Mouse (Mus musculus) liver (tissue): ENCODE results near the gene Rarg.
A peak's percentile ranks its signal among the peaks of the same experiment; 100 is the strongest.

Experiments
- DNase-seq: peaks from one replicate; pipeline ENCODE4 v3.0.0-alpha.2; 2020; ENCODE audit warnings: mixed read lengths

Gene Rarg

GRCm38 (mm10) chr15:102256431-102257201, 701 bp downstream of the Rarg start:
- no peak for DNase-seq

GRCm38 (mm10) chr15:102255547-102256255, 1.6 kb downstream of the Rarg start:
- DNase-seq, result no peak

- no peak for DNase-seq
Observed at GRCm38 (mm10) chr15:102250521-102250920, 6.8 kb downstream of the Rarg start.

GRCm38 (mm10) chr15:102249967-102250366, 7.3 kb downstream of the Rarg start:
- DNase-seq, result no peak

- peak; percentile 55 for DNase-seq
Observed at GRCm38 (mm10) chr15:102249251-102249691, 8.0 kb downstream of the Rarg start.

GRCm38 (mm10) chr15:102248812-102249191, 8.5 kb downstream of the Rarg start:
- DNase-seq, result no peak

DNA sequence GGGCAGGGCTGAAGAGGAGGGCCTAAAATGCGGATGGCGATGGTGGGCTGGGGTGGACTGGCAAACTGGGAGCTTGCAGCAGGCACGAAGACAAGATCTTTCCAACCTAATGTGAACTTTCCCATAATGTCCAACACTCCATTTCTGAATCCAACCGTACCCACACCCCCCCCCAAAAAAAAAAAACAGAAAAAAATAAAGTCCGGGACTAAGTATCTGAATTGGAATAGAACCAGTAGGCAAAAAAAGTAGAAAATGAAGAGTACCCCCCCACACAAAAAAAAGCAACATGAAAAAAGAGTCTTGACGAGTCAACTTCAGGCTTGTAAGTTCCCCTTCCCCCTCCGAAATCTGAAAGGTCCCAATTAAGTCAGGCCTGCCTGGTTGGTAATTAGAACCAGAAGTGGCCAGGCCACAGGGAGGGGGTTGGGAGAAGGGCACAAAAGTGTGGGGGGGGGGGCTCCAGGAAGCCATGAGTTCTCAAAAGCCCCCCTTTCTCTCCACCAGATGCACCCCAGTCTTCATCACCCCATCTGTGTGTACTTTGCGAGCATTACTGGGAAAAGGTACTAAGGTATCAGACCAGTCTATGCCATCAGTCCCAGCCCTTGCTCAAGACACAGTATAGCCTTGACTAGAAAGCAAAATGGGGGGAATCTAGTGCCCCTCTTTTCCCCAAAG, 9.0 kb downstream of the Rarg start:
- no peak for DNase-seq

GRCm38 (mm10) chr15:102247252-102248130, 9.8 kb downstream of the Rarg start:
- DNase-seq, result peak; percentile 57

- DNase-seq, result peak; percentile 83
Observed at GRCm38 (mm10) chr15:102246866-102247251, 10.5 kb downstream of the Rarg start.

GRCm38 (mm10) chr15:102245891-102246741, 11.2 kb downstream of the Rarg start:
- peak; percentile 72 for DNase-seq

- DNase-seq, result no peak
Observed at GRCm38 (mm10) chr15:102245461-102245881, 11.8 kb downstream of the Rarg start.

GRCm38 (mm10) chr15:102244306-102245191, 12.8 kb downstream of the Rarg start:
- DNase-seq, result no peak

DNA sequence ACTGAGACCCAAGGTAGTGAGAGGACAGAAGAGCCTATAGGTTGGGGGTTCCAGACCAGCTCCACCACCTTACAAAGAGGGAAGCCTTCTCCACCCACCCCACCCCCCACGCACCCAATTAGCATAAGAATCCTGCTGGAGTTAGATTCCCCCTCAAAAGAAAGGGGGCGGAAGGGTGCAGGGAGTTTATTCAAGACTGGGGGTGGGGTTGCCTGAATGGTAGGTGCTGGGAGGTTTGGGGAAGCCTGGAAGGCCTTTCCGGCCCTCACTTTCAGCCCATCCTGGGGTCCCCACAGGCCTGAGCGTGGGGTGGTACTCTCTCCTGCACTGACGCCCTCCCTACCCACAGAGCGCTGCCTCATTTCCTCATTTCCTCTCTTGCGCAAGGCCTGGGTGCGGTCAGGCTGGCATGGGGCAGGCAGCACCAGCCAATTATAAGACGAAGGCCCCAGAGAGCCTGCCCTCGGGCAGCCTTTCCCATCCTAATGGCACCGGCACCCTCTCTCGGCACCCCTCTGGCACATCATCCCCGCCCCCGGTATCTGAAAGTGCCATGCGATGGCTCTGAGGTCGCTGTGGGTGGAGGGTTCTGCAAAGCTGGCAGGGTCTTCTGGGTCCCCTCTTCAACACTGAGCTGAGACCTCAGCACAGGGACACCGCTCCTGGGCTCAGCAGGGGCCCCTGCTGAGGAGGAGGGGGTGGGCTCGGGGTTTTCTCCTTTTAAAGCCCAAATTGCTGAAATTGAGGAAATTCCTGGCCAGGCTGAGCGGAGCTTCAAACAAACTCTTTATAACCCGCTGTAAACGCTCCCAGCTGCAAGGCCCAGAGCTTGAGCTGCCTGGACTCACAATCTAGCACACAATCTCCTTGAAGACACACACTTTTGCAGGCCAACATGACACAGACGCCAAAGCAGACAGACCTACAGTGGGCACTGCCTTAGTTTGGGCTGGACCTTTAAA, 13.8 kb downstream of the Rarg start:
- DNase-seq, result peak; percentile 62

GRCm38 (mm10) chr15:102242404-102243228, 14.7 kb downstream of the Rarg start:
- DNase-seq, result no peak

GRCm38 (mm10) chr15:102240607-102241006, 16.7 kb downstream of the Rarg start:
- peak; percentile 33 for DNase-seq

- no peak for DNase-seq
Observed at GRCm38 (mm10) chr15:102239851-102240250, 17.5 kb downstream of the Rarg start.

- DNase-seq, result peak; percentile 81
Observed at GRCm38 (mm10) chr15:102239260-102239590, 18.1 kb downstream of the Rarg start.

- no peak for DNase-seq
Observed at GRCm38 (mm10) chr15:102238543-102239259, 18.6 kb downstream of the Rarg start.
